Mouse (Mus musculus): Measurements from ENCODE around the gene Dzip3. TPM values are rescaled to one million over a fixed set of nuclear protein-coding genes. Genes with fewer than 3 reads are reported as not detected.

The Dzip3 gene
- polyA plus RNA-seq, 1 experiment = 0.41 TPM

- Histone ChIP-seq H3K4me3 (ENCODE audit: low read depth, low read length) (no peak overlapping the region), H3K27me3 (ENCODE audit: control insufficient read depth, insufficient read depth, low read length) (no peaks in the 10 kb centered on the region), H3K36me3 (ENCODE audit: control insufficient read depth, insufficient read depth, low read length) (no peaks in the 10 kb centered on the region), H3K4me1 (ENCODE audit: control insufficient read depth, insufficient read depth, insufficient read length, low read length) (no peaks in the 10 kb centered on the region), H3K27ac (ENCODE audit: insufficient read depth, low read depth, low read length) (no peak overlapping the region)
- TF ChIP-seq CTCF (IDR thresholded peaks at IDR 0.05; ENCODE audit: extremely low read depth, insufficient read length, insufficient replicate concordance, low read depth, low read length) (no peak), POLR2A (IDR thresholded peaks at IDR 0.05; ENCODE audit: low read depth, low read length) (no peak)
- WGBS = 98% methylated on average over 2 of the region's 2 CpGs
Measured at GRCm38 (mm10) chr16:48972996-48973395, 21.0 kb downstream of the Dzip3 start.

GRCm38 (mm10) chr16:48941805-48942204 is 52.2 kb downstream of the Dzip3 start:
- H3K4me3 ChIP-seq (ENCODE audit: low read depth, low read length) = no peak overlapping the region
- H3K36me3 ChIP-seq (ENCODE audit: control insufficient read depth, insufficient read depth, low read length) = peaks cover under 1% of the 10 kb centered on the region; the same call in 1 of the 2 replicates
- WGBS = 91% methylated on average over 1 of the region's 1 CpGs
- H3K4me1 ChIP-seq (ENCODE audit: control insufficient read depth, insufficient read depth, insufficient read length, low read length) = no peaks in the 10 kb centered on the region
- H3K27ac ChIP-seq (ENCODE audit: insufficient read depth, low read depth, low read length) = no peak overlapping the region
- H3K27me3 ChIP-seq (ENCODE audit: control insufficient read depth, insufficient read depth, low read length) = no peaks in the 10 kb centered on the region
- TF ChIP-seq CTCF (IDR thresholded peaks at IDR 0.05; ENCODE audit: extremely low read depth, insufficient read length, insufficient replicate concordance, low read depth, low read length) = no peak

GRCm38 (mm10) chr16:48923724-48924123 is 70.2 kb downstream of the Dzip3 start:
- no peaks in the 10 kb centered on the region for H3K4me1 ChIP-seq (ENCODE audit: control insufficient read depth, insufficient read depth, insufficient read length, low read length)
- no peak overlapping the region for H3K4me3 ChIP-seq (ENCODE audit: low read depth, low read length)
- WGBS = 56% methylated on average over 1 of the region's 1 CpGs
- H3K27me3 ChIP-seq (ENCODE audit: control insufficient read depth, insufficient read depth, low read length) = no peaks in the 10 kb centered on the region
- TF ChIP-seq CTCF (IDR thresholded peaks at IDR 0.05; ENCODE audit: extremely low read depth, insufficient read length, insufficient replicate concordance, low read depth, low read length) (no peak), POLR2A (IDR thresholded peaks at IDR 0.05; ENCODE audit: low read depth, low read length) (no peak)
- H3K27ac ChIP-seq (ENCODE audit: insufficient read depth, low read depth, low read length) = no peak overlapping the region
- peaks cover 5% of the 10 kb centered on the region for H3K36me3 ChIP-seq (ENCODE audit: control insufficient read depth, insufficient read depth, low read length)

- Histone ChIP-seq H3K27me3 (ENCODE audit: control insufficient read depth, insufficient read depth, low read length) (no peaks in the 10 kb centered on the region), H3K4me1 (ENCODE audit: control insufficient read depth, insufficient read depth, insufficient read length, low read length) (no peaks in the 10 kb centered on the region), H3K4me3 (ENCODE audit: low read depth, low read length) (no peak overlapping the region), H3K36me3 (ENCODE audit: control insufficient read depth, insufficient read depth, low read length) (no peaks in the 10 kb centered on the region), H3K27ac (ENCODE audit: insufficient read depth, low read depth, low read length) (no peak overlapping the region)
- 91% methylated on average over 3 of the region's 3 CpGs for WGBS
- TF ChIP-seq POLR2A (IDR thresholded peaks at IDR 0.05; ENCODE audit: low read depth, low read length) (no peak), CTCF (IDR thresholded peaks at IDR 0.05; ENCODE audit: extremely low read depth, insufficient read length, insufficient replicate concordance, low read depth, low read length) (no peak)
Measured at GRCm38 (mm10) chr16:48913206-48913605, 80.8 kb downstream of the Dzip3 start.

- Histone ChIP-seq H3K27ac (ENCODE audit: insufficient read depth, low read depth, low read length) (no peak overlapping the region), H3K27me3 (ENCODE audit: control insufficient read depth, insufficient read depth, low read length) (no peaks in the 10 kb centered on the region), H3K4me1 (ENCODE audit: control insufficient read depth, insufficient read depth, insufficient read length, low read length) (no peaks in the 10 kb centered on the region), H3K36me3 (ENCODE audit: control insufficient read depth, insufficient read depth, low read length) (no peaks in the 10 kb centered on the region), H3K4me3 (ENCODE audit: low read depth, low read length) (no peak overlapping the region)
- WGBS = 74% methylated on average over 1 of the region's 1 CpGs
- no peak for TF ChIP-seq POLR2A (IDR thresholded peaks at IDR 0.05; ENCODE audit: low read depth, low read length)
- TF ChIP-seq CTCF (IDR thresholded peaks at IDR 0.05; ENCODE audit: extremely low read depth, insufficient read length, insufficient replicate concordance, low read depth, low read length) = no peak
Measured at GRCm38 (mm10) chr16:48911184-48911583, 82.8 kb downstream of the Dzip3 start.

- Histone ChIP-seq H3K27me3 (ENCODE audit: control insufficient read depth, insufficient read depth, low read length) (no peaks in the 10 kb centered on the region), H3K4me1 (ENCODE audit: control insufficient read depth, insufficient read depth, insufficient read length, low read length) (no peaks in the 10 kb centered on the region), H3K36me3 (ENCODE audit: control insufficient read depth, insufficient read depth, low read length) (no peaks in the 10 kb centered on the region), H3K4me3 (ENCODE audit: low read depth, low read length) (no peak overlapping the region), H3K27ac (ENCODE audit: insufficient read depth, low read depth, low read length) (no peak overlapping the region)
- 49% methylated on average over 1 of the region's 1 CpGs for WGBS
- TF ChIP-seq CTCF (IDR thresholded peaks at IDR 0.05; ENCODE audit: extremely low read depth, insufficient read length, insufficient replicate concordance, low read depth, low read length) = no peak
- TF ChIP-seq POLR2A (IDR thresholded peaks at IDR 0.05; ENCODE audit: low read depth, low read length) = no peak
Measured at GRCm38 (mm10) chr16:48899868-48900267, 94.1 kb downstream of the Dzip3 start.

GRCm38 (mm10) chr16:48890733-48891132 is 103.2 kb downstream of the Dzip3 start:
- WGBS = 25% methylated on average over 2 of the region's 2 CpGs
- Histone ChIP-seq H3K27me3 (ENCODE audit: control insufficient read depth, insufficient read depth, low read length) (no peaks in the 10 kb centered on the region), H3K36me3 (ENCODE audit: control insufficient read depth, insufficient read depth, low read length) (no peaks in the 10 kb centered on the region), H3K4me1 (ENCODE audit: control insufficient read depth, insufficient read depth, insufficient read length, low read length) (no peaks in the 10 kb centered on the region), H3K4me3 (ENCODE audit: low read depth, low read length) (no peak overlapping the region), H3K27ac (ENCODE audit: insufficient read depth, low read depth, low read length) (no peak overlapping the region)
- TF ChIP-seq CTCF (IDR thresholded peaks at IDR 0.05; ENCODE audit: extremely low read depth, insufficient read length, insufficient replicate concordance, low read depth, low read length) (no peak), POLR2A (IDR thresholded peaks at IDR 0.05; ENCODE audit: low read depth, low read length) (no peak)

Other genes with a start within 250 kb of the Dzip3 start
- gene Trat1, start 222.1 kb downstream of the Dzip3 start, polyA plus RNA-seq (2012; rRNA removed) = 0.04 and 0.14 TPM in 2 replicates
- gene Retnlb, start 177.3 kb downstream of the Dzip3 start, polyA plus RNA-seq (2012; rRNA removed) = 1.0 TPM in 1 of 2 replicates, not detected in the other
- gene Retnla, start 151.6 kb downstream of the Dzip3 start, polyA plus RNA-seq (2012; rRNA removed) = 0.33 and 8.8 TPM in 2 replicates
- 4.0 and 4.3 TPM in 2 replicates for gene Retnlg, start 121.5 kb downstream of the Dzip3 start, polyA plus RNA-seq (2012; rRNA removed)
- gene Cip2a, start within 50 bp of the Dzip3 start, polyA plus RNA-seq (2012; rRNA removed) = 0.70 and 1.1 TPM in 2 replicates
- gene Myh15, start 63.3 kb upstream of the Dzip3 start, polyA plus RNA-seq (2012; rRNA removed) = not detected in 2 replicates